Mouse (Mus musculus) liver, embryonic 14.5 days (tissue): ENCODE measurements around the gene Cacna1d.

Source experiments
- CTCF ChIP-seq: IDR thresholded peaks from 2 replicates; pipeline ENCODE4 v1.5.1; 2016; ENCODE audit warnings: antibody characterized with exemption, low read depth, control low read depth
- EP300 ChIP-seq: IDR thresholded peaks from 2 replicates; pipeline ENCODE4 v1.6.1; 2016; ENCODE audit warnings: antibody characterized with exemption, low read depth

GRCm38 (mm10) chr14:30363487-30364167 lies 127.6 kb downstream of the Cacna1d start:
- TF ChIP-seq CTCF (no peak), EP300 (no peak)
